Mouse (Mus musculus) heart, postnatal 25 days (tissue): ENCODE results near the gene Cdc45. TPM values are rescaled to one million over a fixed set of nuclear protein-coding genes. Genes with fewer than 3 reads are reported as not detected.

ENCODE experiments used
- DNase-seq: peaks from one replicate; pipeline ENCODE4 v3.0.0; 2022; ENCODE audit warnings: low spot score
- intact Hi-C: fragments of 180-260 bp; cut with DNase I; formaldehyde crosslinking; loops from one replicate; pipeline ENCODE4 v1.15.1; 2025
- total RNA-seq, 2 experiments: library from RNA; stranded (reverse); gene quantifications; 2 replicates each; pipeline ENCODE4 v1.2.3; 2021

Cdc45 gene
- total RNA-seq, 2 experiments from 2014 or later = 2.7 to 4.1 TPM

GRCm38 (mm10) chr16:18751101-18751500 lies 60.7 kb downstream of the Cdc45 start:
- intact Hi-C loops = loop anchor here (2.0 kb wide), 1 partner anchor 24 kb away; no protein-coding TSS in a partner anchor

GRCm38 (mm10) chr16:18746268-18747122 lies 65.3 kb downstream of the Cdc45 start:
- peak; percentile 55 for DNase-seq
- intact Hi-C loops = no loop called here

More at GRCm38 (mm10) chr16:18751101-18751500, 60.7 kb downstream of the Cdc45 start:
- DNase-seq = no peak

GRCm38 (mm10) chr16:18738303-18738702 lies 73.5 kb downstream of the Cdc45 start:
- no peak for DNase-seq
- intact Hi-C loops = no loop called here

- DNase-seq = peak; percentile 35
- intact Hi-C loops = loop anchor here (5.0 kb wide), 1 partner anchor 44 kb away; the partner anchor contains the start of gene Cldn5
These were observed 78.5 kb downstream of the Cdc45 start for GRCm38 (mm10) chr16:18733100-18733956.

GRCm38 (mm10) chr16:18730640-18731039 lies 81.1 kb downstream of the Cdc45 start:
- intact Hi-C loops = loop anchor here (5.0 kb wide), 1 partner anchor 47 kb away; the partner anchor contains the start of gene Cldn5
- no peak for DNase-seq

Other genes with a start within 250 kb of the Cdc45 start
- gene Tbx1, start 221.3 kb downstream of the Cdc45 start, total RNA-seq = under 1 TPM; 0.68 to 0.78 TPM
- 1 to 10 TPM in 1 of 2 experiments, under 1 TPM in 1; 0.36 to 1.1 TPM for gene Gp1bb, start 189.6 kb downstream of the Cdc45 start, total RNA-seq
- 1 to 10 TPM; 1.0 to 1.6 TPM for gene Gm49601, start 185.6 kb downstream of the Cdc45 start, total RNA-seq
- gene Sept5, start 182.0 kb downstream of the Cdc45 start, total RNA-seq = 1 to 10 TPM; 3.9 to 4.6 TPM
- gene Cldn5, start 35.1 kb downstream of the Cdc45 start, total RNA-seq = 10 to 100 TPM; 26.9 to 34.2 TPM
- 10 to 100 TPM; 51.7 to 58.3 TPM for gene Ufd1, start 208 bp downstream of the Cdc45 start, total RNA-seq
- 10 to 100 TPM; 21.1 to 24.2 TPM for gene 2510002D24Rik, start 24.6 kb upstream of the Cdc45 start, total RNA-seq
- 1 to 10 TPM in 1 of 2 experiments, not detected in 1; 1.5 TPM for gene Gm28539, start 24.6 kb upstream of the Cdc45 start, total RNA-seq
- 10 to 100 TPM; 56.9 to 61.6 TPM for gene Mrpl40, start 64.9 kb upstream of the Cdc45 start, total RNA-seq
- 10 to 100 TPM; 21.8 to 24.7 TPM for gene Hira, start 65.0 kb upstream of the Cdc45 start, total RNA-seq